Mouse (Mus musculus): Measurements from ENCODE around the gene Actr5.

Actr5 gene

DNA sequence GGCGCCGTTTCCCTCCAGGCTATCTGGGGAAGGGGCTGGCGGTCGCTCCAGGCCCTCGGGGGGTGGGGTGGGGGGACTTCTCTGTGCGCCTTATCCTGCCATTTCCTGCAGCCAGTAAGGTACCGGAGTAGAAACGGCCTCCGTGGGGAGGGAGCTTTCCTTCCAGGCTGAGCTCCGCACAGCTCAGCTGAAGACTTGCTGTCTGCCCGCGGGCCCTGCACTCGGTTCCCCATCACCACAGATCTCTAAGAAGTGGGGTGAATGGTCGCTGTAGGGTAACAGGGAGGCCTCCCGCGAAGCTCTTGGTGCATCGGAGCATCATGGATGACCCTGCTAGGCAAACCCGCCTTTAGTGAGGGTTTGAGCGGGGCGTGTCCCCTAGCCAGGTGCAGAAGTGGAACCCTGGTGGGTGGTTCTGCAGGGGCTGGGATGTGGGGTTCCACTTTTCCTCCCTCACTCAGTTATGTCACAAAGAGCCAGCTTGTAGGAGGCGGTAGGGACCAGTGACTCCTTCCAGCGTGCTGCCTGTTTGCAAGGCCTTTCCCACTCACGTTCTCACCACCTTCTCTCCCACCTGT is 43.8 kb downstream of the Actr5 start:
- no peak for DNase-seq

DNA sequence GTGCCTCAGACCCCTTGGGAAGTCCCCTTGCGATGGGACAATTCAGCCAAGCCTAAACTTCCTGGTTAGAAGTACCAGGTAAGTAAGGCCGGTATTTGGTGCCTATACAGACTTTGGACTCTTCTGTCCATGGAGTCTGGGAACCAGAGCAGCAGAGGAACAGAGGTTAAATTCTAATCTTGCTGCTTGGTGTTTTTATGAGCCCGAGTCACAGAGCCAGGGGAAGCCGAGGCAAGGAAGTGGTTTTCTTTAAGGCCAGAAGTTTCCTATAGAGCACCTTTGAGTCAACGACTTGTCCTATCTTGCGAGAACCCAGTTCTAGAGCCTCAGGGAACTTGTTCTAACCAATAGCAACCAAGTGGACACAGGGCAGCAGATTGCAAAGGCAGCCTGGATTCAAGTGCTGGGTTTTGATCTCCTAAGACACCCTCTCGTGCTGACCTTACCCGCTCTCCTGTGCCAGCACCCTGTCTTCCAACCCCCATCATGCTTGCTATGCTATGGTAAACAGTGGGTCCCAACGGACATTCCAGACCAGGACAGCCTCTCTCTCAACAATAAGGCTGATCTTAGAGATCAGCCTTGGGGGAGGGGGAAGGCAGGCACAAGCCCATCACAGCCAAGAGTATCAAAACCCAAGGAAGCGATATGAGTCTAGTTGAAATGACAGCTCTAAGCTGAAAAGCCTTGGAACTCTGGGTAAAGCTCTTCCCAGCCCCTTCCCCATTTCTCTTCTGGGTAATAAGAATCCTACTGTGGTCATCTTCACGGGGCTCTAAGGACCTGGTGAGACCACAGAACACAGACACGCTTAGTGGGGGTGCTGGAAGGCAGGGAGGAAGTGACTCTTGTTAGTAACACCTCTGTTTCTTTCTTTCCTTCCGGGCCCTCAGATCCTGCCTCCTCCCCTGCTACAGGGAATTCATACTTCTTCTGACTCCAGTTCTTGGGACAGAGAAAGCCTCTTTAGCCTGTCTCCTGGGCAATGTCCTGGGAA is 44.8 kb downstream of the Actr5 start:
- no peak for DNase-seq

DNA sequence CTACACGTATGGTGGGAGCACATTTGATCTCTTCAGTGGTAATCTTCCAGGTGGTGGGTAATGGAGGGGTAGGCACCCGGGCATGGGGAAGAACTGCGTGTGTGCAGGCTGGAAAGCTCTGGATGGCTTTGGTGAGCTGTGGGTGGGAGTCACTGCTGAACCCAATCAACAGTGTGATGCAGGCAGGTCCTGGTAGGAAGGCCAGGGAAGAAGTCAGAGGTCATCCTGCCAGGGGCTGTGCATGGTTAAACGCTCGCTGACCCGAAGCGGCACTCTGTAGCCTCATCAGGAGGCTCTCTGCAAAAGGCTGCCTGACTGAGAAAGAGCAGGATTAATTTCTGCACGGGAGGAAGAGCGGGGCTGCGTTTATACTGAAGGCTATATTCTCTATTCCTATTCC is 45.9 kb downstream of the Actr5 start:
- DNase-seq: no peak

DNA sequence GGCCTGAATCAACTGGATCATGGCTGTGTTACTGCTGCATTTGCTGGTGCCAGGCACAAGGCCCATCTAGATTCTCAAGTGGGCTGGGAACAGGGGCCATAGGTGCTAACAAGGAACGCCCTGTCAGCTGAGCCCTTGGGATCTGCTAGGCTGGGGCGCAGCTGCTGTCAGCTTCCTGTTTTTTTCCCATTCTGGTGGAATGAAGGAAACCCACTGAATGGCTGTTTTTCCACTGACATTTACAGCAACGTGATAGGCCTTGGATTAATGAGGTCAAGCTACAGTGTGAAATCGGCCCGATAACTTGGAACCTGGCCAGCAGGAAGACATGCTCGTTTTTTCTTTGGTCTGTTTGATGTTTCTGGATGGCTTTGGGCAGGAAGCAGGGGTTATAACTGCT is 48.1 kb downstream of the Actr5 start:
- no peak for DNase-seq

DNA sequence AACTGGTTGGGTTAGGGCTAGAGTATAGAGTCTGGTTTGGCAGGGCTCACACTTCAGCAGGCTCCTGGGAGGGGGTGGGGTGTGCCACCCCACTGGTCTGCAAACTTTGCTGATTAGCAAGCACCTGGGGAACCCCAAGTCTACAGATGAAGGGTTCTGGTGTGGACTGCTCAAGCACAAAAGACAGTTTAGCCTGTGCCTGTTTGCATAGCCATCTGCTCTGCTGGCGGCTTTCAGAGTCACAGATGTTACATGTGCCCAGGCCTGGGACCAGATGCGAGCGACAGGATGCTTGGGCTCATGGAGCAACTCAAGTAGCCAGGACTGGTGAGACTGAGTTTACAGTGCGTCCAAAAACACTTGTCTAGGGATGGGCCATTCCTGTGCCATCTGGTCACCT is 48.8 kb downstream of the Actr5 start:
- no peak for DNase-seq

DNA sequence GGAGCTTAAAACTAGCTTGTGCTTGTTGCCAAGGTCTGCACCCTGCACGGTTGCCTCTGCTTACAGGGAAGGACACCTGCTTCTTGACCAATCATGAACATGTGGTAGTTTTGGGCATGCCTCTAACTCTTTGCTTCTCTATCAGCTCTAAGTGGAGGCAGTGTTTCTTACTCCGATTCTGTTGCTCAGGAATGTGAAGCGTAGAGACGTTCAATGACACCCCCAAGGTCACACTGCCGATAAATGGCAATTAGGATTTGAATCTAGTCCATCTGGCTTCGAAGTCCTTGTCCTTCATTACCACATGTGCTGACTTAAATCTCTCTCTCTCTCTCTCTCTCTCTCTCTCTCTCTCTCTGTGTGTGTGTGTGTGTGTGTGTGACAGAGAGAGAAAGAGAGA is 49.4 kb downstream of the Actr5 start:
- no peak for DNase-seq

DNA sequence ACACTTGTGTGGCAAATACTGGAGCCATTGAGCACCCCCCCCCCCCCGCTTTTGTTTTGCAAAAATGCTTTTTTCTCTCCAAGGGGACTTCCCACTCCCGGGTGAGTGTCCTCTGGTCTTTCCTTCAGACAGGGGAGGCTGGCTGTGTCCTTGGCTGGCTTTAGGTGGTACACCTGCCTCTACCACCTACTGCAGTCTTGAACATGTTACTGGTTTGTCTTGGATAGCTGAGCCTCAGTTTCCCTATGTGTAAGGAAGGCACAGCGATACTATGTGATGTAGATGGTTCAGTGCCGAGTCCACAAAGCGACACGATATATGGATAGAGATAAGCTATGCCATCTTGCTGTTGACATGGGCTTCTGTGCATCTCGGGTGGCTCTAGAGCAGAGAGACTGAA is 50.1 kb downstream of the Actr5 start:
- DNase-seq: no peak

DNA sequence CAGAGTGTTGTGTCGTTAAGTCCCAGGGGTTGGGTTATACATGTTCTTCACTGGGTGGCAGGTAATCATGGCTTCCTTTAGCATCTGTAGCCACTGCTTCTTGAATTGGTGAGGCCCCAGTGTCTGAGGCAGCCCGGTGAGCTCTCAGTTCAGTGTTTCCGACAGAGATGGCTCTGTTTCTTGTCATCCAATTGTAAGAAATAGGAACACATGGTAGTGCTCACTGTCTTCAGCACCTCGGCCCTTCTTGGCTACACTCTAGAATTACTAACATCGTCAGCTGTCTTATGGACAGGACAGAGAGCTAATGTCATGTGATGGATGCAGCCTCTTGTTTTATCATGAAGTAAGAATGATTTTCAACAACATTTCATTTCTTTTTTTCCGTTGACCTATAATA is 50.5 kb downstream of the Actr5 start:
- no peak for DNase-seq

DNA sequence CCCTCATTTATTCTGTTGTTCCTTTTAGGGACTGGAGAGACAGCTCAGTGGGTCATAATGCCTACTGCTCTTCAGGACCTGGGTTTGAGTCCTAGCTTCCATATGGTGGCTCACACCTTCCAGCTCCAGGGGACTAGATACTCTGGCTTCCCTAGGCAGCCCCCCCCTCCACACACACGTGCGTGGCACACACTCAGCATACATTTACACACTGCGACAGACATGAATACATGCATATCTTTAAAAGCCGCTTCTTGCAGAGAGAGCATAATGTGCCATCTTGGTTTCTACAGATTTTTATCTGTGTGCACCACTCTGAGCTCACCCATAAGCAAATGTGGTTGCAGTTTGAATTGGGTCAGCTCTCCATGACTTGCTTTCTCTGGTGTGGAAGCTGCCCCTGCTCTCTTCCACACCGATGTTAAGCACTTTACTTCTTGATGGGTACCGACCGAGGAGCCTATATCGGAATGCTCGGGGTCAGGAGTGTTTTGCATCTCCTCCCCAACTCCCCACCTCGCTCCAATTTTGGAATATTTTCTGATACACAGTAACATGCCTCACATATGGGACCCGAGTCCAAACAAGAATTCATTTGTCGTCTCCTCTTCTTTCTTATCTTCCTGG is 51.3 kb downstream of the Actr5 start:
- no peak for DNase-seq

DNA sequence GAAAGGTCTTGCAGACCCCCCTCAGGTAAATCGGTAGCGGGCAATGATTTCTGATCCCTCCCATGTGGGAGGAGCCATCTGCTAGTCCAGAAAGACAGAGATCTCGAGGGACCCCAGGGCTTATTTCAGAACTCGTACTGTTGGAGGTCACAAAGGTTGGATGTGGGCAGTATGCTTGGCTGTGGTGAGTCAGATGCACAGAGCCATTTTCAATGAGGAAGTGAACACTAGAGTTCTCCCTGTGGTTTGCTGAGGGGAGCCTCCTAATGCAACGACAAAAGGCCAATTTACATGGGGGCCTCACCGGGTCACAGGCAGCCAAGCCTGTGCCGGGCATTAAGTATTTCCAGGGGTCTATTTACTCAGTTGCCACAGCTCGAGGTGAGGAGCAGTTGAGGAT is 53.3 kb downstream of the Actr5 start:
- no peak for DNase-seq

DNA sequence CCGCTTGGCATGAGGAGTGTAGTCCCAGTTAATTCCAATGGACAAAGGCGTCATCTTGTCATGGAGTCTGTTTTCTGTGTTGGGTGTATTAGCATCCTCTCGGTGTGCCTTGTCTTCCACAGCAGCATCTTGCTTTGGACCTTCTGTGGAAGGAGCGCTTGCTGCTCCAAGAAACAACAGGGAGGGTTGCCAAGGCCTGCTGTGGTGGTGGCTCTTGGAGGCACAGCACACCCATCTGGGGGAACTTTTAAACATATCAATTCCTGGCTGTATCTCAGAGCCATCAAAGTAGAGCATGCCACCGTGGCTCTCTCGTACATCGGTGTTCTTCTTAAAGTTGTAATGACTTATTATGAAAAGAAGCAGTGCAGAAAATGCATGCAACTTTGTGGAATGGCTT is 54.4 kb downstream of the Actr5 start:
- DNase-seq: no peak

DNA sequence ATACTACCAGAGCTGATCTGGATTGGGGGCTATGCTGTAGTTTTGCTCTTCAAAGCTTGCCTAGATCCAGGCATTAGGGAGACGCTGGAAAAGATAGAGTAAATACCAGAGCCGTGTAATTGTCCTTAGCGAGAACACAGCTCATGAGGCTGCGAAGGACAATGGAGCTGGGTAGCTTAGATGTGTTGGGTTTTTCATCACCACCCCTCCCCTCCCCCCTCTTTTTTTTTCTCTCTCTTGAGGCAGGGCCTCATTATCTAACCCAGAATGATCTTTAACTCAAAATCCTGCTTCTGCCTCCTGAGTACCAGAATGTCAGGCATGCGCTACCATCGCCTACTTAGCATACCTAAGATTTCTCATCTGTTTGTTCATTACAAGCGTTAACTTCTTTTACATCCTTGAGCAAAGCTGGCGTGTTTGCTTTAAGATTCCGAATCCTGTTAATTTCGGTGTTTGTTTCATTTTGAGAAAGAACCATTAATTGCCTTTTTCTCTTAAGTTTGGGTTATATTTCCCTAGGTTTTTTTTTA is 55.7 kb downstream of the Actr5 start:
- DNase-seq: no peak

DNA sequence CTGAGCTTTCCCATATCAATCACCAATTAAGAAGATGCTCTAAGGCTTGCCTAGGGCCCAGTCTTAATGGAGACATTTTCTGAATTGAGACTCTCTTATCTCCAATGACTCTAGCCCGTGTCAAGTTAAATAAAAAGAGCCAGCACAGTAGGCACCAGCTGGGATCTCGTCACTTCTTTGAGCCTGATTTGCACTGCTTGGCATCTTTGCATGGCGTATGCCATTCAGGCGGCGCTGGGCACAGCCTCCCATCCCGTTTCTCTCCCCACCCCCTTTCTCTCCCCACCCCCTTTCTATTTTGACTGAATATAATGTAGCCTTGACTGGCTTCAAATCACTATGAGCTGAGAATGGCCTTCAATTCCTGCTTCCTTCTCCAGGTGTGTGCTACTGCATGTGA is 57.0 kb downstream of the Actr5 start:
- DNase-seq: no peak

DNA sequence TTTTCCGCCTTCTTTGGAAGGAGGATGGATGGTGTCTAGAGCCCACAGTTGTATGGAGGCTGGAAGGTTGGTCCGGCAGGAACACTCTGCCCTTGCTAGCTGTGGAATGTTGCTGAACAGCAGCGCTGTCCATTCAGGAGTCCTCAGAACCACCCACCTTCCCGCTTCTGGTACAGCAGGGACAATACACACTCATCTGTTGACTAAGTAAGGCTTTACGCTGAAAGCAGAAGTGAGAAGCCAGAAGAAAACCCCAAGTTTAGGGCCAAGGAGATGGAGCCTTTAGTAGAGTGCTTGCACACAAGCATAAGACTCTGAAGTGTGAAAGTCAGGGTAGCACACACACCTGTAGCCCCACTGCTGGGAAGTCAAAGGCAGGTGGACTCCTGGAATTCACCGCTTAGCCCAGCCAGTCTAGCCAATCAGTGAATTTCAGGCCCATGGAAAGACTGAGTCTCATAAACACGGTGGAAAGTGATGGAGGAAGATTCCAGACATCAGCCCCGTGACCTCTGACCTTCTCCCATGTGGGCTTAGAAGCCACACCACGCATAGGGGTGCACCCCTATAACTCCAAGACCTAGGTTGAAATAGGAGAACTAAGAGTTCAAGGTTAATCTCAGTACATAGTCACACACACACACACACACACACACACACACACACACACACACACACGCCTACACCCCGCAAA is 57.8 kb downstream of the Actr5 start:
- DNase-seq: no peak

DNA sequence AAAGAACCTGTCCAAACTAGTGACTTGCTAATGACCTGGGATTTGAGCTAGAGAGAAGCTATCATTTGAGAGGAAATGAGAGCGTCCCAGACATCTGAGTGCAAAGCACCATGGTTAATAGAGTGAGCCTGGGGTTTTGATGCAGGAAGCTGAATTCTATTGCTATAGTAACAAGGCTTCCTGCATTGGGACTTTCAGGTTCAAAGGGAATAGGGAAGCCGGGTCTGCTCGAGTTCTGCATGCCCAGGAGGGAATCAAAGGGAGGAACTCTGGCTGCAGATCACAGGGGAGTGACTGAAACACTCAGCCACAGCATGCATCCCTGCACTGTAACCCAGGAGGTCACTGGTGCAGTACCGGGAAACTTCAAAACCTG is 58.3 kb downstream of the Actr5 start:
- no peak for DNase-seq

DNA sequence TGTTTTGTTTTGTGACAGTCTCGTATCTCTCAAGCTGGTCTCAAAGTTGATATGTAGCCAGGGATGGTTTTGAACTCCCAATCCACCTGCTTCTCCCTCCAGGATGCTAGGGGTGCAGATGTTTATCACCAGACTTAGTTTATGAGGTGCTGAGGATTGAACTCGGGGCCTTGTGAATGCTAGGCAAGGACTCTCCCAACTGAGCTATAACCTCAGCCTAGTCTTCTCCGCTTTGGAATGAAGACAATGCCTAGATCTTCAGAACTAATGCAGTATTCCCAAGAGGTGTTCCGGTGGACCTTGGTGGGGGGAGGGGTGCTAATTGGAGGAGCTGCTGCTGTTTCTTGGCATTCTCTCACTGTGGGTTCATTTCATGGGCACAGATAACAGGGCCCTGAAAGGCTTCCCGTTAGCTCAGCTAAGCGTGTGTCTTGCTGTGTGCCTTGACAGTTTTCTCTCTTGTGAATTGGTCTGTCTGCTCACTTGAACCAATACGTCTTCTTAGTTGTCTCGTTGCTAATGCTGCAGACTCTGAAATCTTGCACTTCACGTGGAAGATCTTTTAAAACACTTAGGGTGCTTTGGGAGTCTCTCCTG is 59.7 kb downstream of the Actr5 start:
- no peak for DNase-seq

DNA sequence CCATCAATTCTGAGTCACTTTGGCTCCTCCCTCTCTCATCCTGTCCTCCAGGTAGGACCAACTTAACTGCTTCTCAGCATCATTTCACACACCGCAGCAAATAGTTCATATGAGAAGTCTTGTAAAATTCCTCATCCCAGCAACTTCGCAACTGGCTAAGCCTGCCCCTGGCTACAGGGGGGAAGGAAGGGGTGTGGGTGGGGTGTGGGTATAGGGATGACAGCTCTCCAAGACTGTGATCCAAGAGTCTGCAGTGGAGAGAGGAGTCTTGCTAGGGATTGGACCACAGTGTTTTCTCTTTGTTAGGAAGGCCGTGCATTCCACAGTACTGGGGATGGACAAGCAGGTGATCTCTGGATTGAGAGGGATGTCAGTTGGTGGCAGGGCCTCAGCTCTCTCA is 60.2 kb downstream of the Actr5 start:
- DNase-seq: no peak

DNA sequence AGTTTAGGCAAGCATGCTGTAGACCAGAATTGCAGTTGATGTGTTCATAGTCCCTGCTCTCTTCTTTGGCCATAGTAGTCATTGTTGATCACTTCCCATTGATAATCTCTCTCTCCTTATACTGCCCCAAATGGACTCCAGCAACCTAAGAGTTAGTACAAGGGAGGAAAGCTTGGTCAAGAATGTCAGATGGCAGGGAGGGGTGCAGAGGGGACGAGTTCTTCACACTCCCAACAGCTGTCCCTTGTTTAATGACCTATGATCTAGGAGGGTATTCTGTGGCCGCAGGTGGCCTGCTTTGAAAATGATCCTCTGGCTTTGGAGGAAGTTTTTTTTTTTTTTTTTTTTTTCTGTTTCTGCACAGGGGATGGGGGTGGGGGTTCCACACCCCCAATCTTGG is 61.7 kb downstream of the Actr5 start:
- no peak for DNase-seq

DNA sequence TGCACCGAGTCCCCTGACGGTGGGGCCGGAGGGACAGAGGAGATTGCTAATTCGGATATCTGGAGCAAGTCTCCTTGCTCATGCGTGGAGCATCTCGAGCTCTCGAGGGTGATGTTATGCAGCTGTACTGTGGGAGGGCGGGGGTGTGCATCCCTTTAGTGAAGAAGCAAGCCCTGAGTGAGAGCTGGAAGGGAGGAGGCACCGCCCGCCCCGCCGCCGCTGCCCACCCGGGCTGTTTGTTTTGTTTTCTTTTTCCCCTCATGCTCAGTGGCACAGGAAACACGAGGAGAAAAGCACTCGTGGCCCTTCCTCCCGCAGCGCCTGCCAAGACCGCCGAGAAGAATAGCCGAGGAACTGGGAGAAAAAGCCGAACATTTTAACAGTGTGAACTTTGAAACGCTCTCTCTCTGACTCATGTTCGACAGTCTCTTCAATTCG is 63.1 kb downstream of the Actr5 start:
- DNase-seq: peak; percentile 57

All from right cerebral cortex, postnatal 14 days (tissue).